Comparison of ENCODE assay signal across 16 mouse cellular contexts in genomic region chr9:101939006-101939405, GRCm38 (mm10).
DNase-seq lines count a peak whose midpoint lies in the region; ATAC-seq lines count a peak whose summit lies in the region.
"Had no signal": no experiment of that assay in that cellular context is flagged by ENCODE, and none has a peak within 500 bp of the region (broad histone marks: within the 10 kb centered on the region; RNA-seq: fewer than 3 reads in every experiment).

No protein-coding gene starts in this region.

- no peak for DNase-seq in heart, adult 8-10 months (ENCODE audit: low spot score)
- DNase-seq in midbrain, embryonic 10.5 days (ENCODE audit: low spot score), result no peak
- no peak for DNase-seq in midbrain, embryonic 11.5 days (ENCODE audit: low spot score, missing footprints)
- DNase-seq: adrenal gland, postnatal 14 days; cerebellum, adult 11 months; heart, adult 18-20 months; kidney, adult 2 months had no signal

- no peaks in the 10 kb centered on the region for H3K4me1 ChIP-seq in heart, embryonic 15.5 days (replicated peaks)
- peaks cover 13% of the 10 kb centered on the region for H3K4me1 ChIP-seq in midbrain, embryonic 10.5 days
- H3K4me1 ChIP-seq in midbrain, embryonic 11.5 days (ENCODE audit: control insufficient read depth, insufficient read depth, low read length), result peaks cover 8% of the 10 kb centered on the region
- peaks cover 38% of the 10 kb centered on the region for H3K4me1 ChIP-seq in hindbrain, embryonic 15.5 days (replicated peaks)
- H3K4me1 ChIP-seq in neural tube, embryonic 14.5 days (ENCODE audit: control insufficient read depth, insufficient read depth, low read length), result peaks cover 3% of the 10 kb centered on the region; the same call in 1 of the 2 replicates
- H3K4me1 ChIP-seq: limb, embryonic 13.5 days had no signal

- H3K4me2 ChIP-seq in heart, embryonic 15.5 days, result no peak overlapping the region
- no peak overlapping the region for H3K4me2 ChIP-seq in midbrain, embryonic 11.5 days
- H3K4me2 ChIP-seq in hindbrain, embryonic 15.5 days, result no peak overlapping the region
- H3K4me2 ChIP-seq in neural tube, embryonic 14.5 days (ENCODE audit: low read depth, low read length), result no peak overlapping the region
- H3K4me2 ChIP-seq: limb, embryonic 13.5 days; midbrain, embryonic 12.5 days had no signal

- H3K36me3 ChIP-seq in heart, embryonic 15.5 days, result no peaks in the 10 kb centered on the region
- H3K36me3 ChIP-seq in midbrain, embryonic 10.5 days, result 0 out of 2 replicates have a peak, but pooled peaks cover 2% of the 10 kb centered on the region
- H3K36me3 ChIP-seq in midbrain, embryonic 11.5 days (ENCODE audit: control insufficient read depth, insufficient read depth, low read length), result no peaks in the 10 kb centered on the region
- no peaks in the 10 kb centered on the region for H3K36me3 ChIP-seq in hindbrain, embryonic 15.5 days
- no peaks in the 10 kb centered on the region for H3K36me3 ChIP-seq in neural tube, embryonic 14.5 days (ENCODE audit: control insufficient read depth, insufficient read depth, low read length)
- H3K36me3 ChIP-seq: embryonic facial prominence, embryonic 10.5 days; limb, embryonic 13.5 days had no signal

- WGBS in heart, embryonic 15.5 days, result 45% methylated on average over 5 of the region's 5 CpGs
- 82% methylated on average over 5 of the region's 5 CpGs for WGBS in midbrain, embryonic 10.5 days
- 88% methylated on average over 5 of the region's 5 CpGs for WGBS in midbrain, embryonic 11.5 days
- WGBS in hindbrain, embryonic 15.5 days, result 27% methylated on average over 5 of the region's 5 CpGs
- WGBS in neural tube, embryonic 14.5 days, result 35% methylated on average over 5 of the region's 5 CpGs

- no peaks in the 10 kb centered on the region for H3K9me3 ChIP-seq in heart, embryonic 15.5 days (replicated peaks)
- H3K9me3 ChIP-seq in midbrain, embryonic 10.5 days (replicated peaks), result no peaks in the 10 kb centered on the region
- no peaks in the 10 kb centered on the region for H3K9me3 ChIP-seq in midbrain, embryonic 11.5 days (ENCODE audit: control insufficient read depth, low read length)
- H3K9me3 ChIP-seq in hindbrain, embryonic 15.5 days, result no peaks in the 10 kb centered on the region
- no peaks in the 10 kb centered on the region for H3K9me3 ChIP-seq in neural tube, embryonic 14.5 days (ENCODE audit: control insufficient read depth, low read length)
- H3K9me3 ChIP-seq: embryonic facial prominence, embryonic 10.5 days; limb, embryonic 13.5 days; midbrain, embryonic 12.5 days had no signal

- H3K27ac ChIP-seq in heart, embryonic 15.5 days, result no peak overlapping the region
- 0 out of 2 replicates have a peak overlapping the region, but pooled peaks have one; percentile 7 for H3K27ac ChIP-seq in midbrain, embryonic 10.5 days (replicated peaks)
- no peak overlapping the region for H3K27ac ChIP-seq in midbrain, embryonic 11.5 days (ENCODE audit: low read depth, low read length)
- H3K27ac ChIP-seq in hindbrain, embryonic 15.5 days (replicated peaks), result 0 out of 2 replicates have a peak overlapping the region, but pooled peaks have one; percentile 21
- H3K27ac ChIP-seq in neural tube, embryonic 14.5 days (ENCODE audit: low read depth, low read length), result no peak overlapping the region
- H3K27ac ChIP-seq: embryonic facial prominence, embryonic 10.5 days; layer of hippocampus, adult 2 months; limb, embryonic 13.5 days; midbrain, embryonic 12.5 days had no signal

- H3K4me3 ChIP-seq in heart, embryonic 15.5 days, result no peak overlapping the region
- no peak overlapping the region for H3K4me3 ChIP-seq in midbrain, embryonic 10.5 days
- H3K4me3 ChIP-seq in midbrain, embryonic 11.5 days (ENCODE audit: low read depth, low read length), result no peak overlapping the region
- H3K4me3 ChIP-seq in hindbrain, embryonic 15.5 days, result no peak overlapping the region
- no peak overlapping the region for H3K4me3 ChIP-seq in neural tube, embryonic 14.5 days (ENCODE audit: low read depth, low read length)
- H3K4me3 ChIP-seq: embryonic facial prominence, embryonic 10.5 days; layer of hippocampus, adult 2 months; limb, embryonic 13.5 days; midbrain, embryonic 12.5 days had no signal

- H3K9ac ChIP-seq in heart, embryonic 15.5 days, result no peak overlapping the region
- no peak overlapping the region for H3K9ac ChIP-seq in midbrain, embryonic 11.5 days (ENCODE audit: low read length)
- no peak overlapping the region for H3K9ac ChIP-seq in hindbrain, embryonic 15.5 days
- H3K9ac ChIP-seq in neural tube, embryonic 14.5 days (replicated peaks; ENCODE audit: low read depth, low read length), result no peak overlapping the region
- H3K9ac ChIP-seq: limb, embryonic 13.5 days; midbrain, embryonic 12.5 days had no signal

- peaks cover 18% of the 10 kb centered on the region; the same call in 1 of the 2 replicates for H3K27me3 ChIP-seq in heart, embryonic 15.5 days
- H3K27me3 ChIP-seq in midbrain, embryonic 10.5 days (ENCODE audit: low read depth, poor library complexity, severe bottlenecking), result no peaks in the 10 kb centered on the region
- H3K27me3 ChIP-seq in midbrain, embryonic 11.5 days (ENCODE audit: control insufficient read depth, insufficient read depth, low read length), result no peaks in the 10 kb centered on the region
- H3K27me3 ChIP-seq in hindbrain, embryonic 15.5 days, result no peaks in the 10 kb centered on the region
- no peaks in the 10 kb centered on the region for H3K27me3 ChIP-seq in neural tube, embryonic 14.5 days (ENCODE audit: control insufficient read depth, insufficient read depth, low read length)
- H3K27me3 ChIP-seq: midbrain, embryonic 12.5 days had no signal

- ATAC-seq in heart, embryonic 15.5 days (replicated peaks; ENCODE audit: insufficient number of reproducible peaks, insufficient read depth, low FRiP score, low read depth), result 0 out of 2 replicates have a peak, but pooled peaks have one; percentile 39
- no peak for ATAC-seq in midbrain, embryonic 11.5 days (ENCODE audit: low FRiP score)
- ATAC-seq in hindbrain, embryonic 15.5 days (ENCODE audit: low FRiP score, low read depth), result peak; percentile 85; the same call in 1 of the 2 replicates
- ATAC-seq in neural tube, embryonic 14.5 days (ENCODE audit: low read depth), result peak; percentile 72; the same call in 1 of the 2 replicates
- no peak for ATAC-seq in inflammation-experienced regulatory T-cells, adult 6 months
- ATAC-seq: lung, postnatal 0 days had no signal

Comparison
In these comparisons a context has a peak if more than half of its experiments do, and no peak if none do; other contexts are left out.
1. H3K27ac ChIP-seq: peak in midbrain, embryonic 10.5 days (single experiment) and hindbrain, embryonic 15.5 days (single experiment); none in heart, embryonic 15.5 days (single experiment), midbrain, embryonic 11.5 days (single experiment) and neural tube, embryonic 14.5 days (single experiment).
2. ATAC-seq: peak in heart, embryonic 15.5 days (single experiment), hindbrain, embryonic 15.5 days (single experiment) and neural tube, embryonic 14.5 days (single experiment); none in midbrain, embryonic 11.5 days (single experiment) and inflammation-experienced regulatory T-cells, adult 6 months (single experiment).